Mouse (Mus musculus) C2C12 (cell line): ENCODE results near the gene Ctdspl2. TPM values are rescaled to one million over a fixed set of nuclear protein-coding genes. Genes with fewer than 3 reads are reported as not detected.

Experiments used
- H3K27me3 ChIP-seq: one replicate; pipeline ENCODE4 v1.6.1; 2011; ENCODE audit not compliant: control insufficient read depth, insufficient read depth, insufficient read length
- H3K36me3 ChIP-seq: one replicate; pipeline ENCODE4 v1.6.1; 2011; ENCODE audit not compliant: control insufficient read depth, insufficient read depth
- H3K4me3 ChIP-seq: one replicate; pipeline ENCODE4 v1.5.1; 2011; ENCODE audit warnings: mild to moderate bottlenecking, control low read depth; ENCODE audit not compliant: poor library complexity, insufficient read depth, severe bottlenecking
- H3K79me2 ChIP-seq: one replicate; pipeline ENCODE4 v1.6.1; 2011; ENCODE audit not compliant: control insufficient read depth, insufficient read depth
- H3K79me3 ChIP-seq: one replicate; pipeline ENCODE4 v1.6.1; 2011; ENCODE audit warnings: low read depth, control low read depth
- H3ac ChIP-seq: one replicate; pipeline ENCODE3; 2011; ENCODE audit warnings: low read depth; ENCODE audit not compliant: control insufficient read depth, insufficient read length
- CEBPB ChIP-seq: IDR thresholded peaks from one replicate; pipeline ENCODE4 v1.6.1; 2011; ENCODE audit warnings: low read depth, mild to moderate bottlenecking, control low read depth, moderate library complexity
- CTCF ChIP-seq: IDR thresholded peaks from one replicate; pipeline ENCODE4 v1.5.1; 2011; ENCODE audit not compliant: control insufficient read depth, insufficient read depth, insufficient read length
- FOSL1 ChIP-seq: IDR thresholded peaks from one replicate; pipeline ENCODE4 v1.8.0; 2011; ENCODE audit warnings: mild to moderate bottlenecking, low read length; ENCODE audit not compliant: poor library complexity, insufficient read depth, severe bottlenecking
- MAX ChIP-seq: IDR thresholded peaks from one replicate; pipeline ENCODE4 v1.6.1; 2011; ENCODE audit warnings: mild to moderate bottlenecking, control low read depth
- MYOD1 ChIP-seq: IDR thresholded peaks from one replicate; pipeline ENCODE4 v1.6.1; 2011; ENCODE audit warnings: low read depth; ENCODE audit not compliant: control insufficient read depth, insufficient read length
- MYOG ChIP-seq: IDR thresholded peaks from one replicate; pipeline ENCODE4 v1.6.1; 2011; ENCODE audit not compliant: control insufficient read depth, insufficient read length; ENCODE audit errors: extremely low read depth
- USF1 ChIP-seq: IDR thresholded peaks from one replicate; pipeline ENCODE4 v1.6.1; 2011; ENCODE audit warnings: low read depth, mild to moderate bottlenecking, control low read depth, moderate library complexity
- microRNA-seq: library from miRNA; unstranded; fragments of <30 nt; microRNA quantifications from one replicate; pipeline ENCODE4, GENCODE M21; 2019; ENCODE audit warnings: borderline microRNAs expressed
- polyA plus RNA-seq: library from polyadenylated mRNA; unstranded; fragments of >200 nt; fragmentation: generic; extraction: Trizol; gene quantifications from one replicate; pipeline ENCODE4 v1.2.1, GENCODE M21; 2012; ENCODE audit warnings: missing spikeins

Ctdspl2 gene
- polyA plus RNA-seq, 1 experiment, result 5.4 TPM

GRCm38 (mm10) chr2:122036064-122036463 is 80.3 kb downstream of the Ctdspl2 start:
- Histone ChIP-seq H3K79me2 (peaks cover 94% of the 10 kb centered on the region), H3K79me3 (peaks cover 84% of the 10 kb centered on the region), H3ac (no peak overlapping the region), H3K27me3 (no peaks in the 10 kb centered on the region), H3K4me3 (no peak overlapping the region), H3K36me3 (peaks cover 77% of the 10 kb centered on the region)
- no peak for TF ChIP-seq FOSL1
- no peak for TF ChIP-seq MAX
- no peak for TF ChIP-seq CEBPB
- TF ChIP-seq USF1, result no peak
- no peak for TF ChIP-seq MYOG

GRCm38 (mm10) chr2:122043926-122044325 is 88.1 kb downstream of the Ctdspl2 start:
- Histone ChIP-seq H3K36me3 (peaks cover 92% of the 10 kb centered on the region), H3K79me3 (peaks cover 28% of the 10 kb centered on the region)
- TF ChIP-seq USF1 (no peak), MYOD1 (no peak), MAX (no peak), FOSL1 (no peak), CTCF (no peak), CEBPB (no peak), MYOG (no peak)

DNA sequence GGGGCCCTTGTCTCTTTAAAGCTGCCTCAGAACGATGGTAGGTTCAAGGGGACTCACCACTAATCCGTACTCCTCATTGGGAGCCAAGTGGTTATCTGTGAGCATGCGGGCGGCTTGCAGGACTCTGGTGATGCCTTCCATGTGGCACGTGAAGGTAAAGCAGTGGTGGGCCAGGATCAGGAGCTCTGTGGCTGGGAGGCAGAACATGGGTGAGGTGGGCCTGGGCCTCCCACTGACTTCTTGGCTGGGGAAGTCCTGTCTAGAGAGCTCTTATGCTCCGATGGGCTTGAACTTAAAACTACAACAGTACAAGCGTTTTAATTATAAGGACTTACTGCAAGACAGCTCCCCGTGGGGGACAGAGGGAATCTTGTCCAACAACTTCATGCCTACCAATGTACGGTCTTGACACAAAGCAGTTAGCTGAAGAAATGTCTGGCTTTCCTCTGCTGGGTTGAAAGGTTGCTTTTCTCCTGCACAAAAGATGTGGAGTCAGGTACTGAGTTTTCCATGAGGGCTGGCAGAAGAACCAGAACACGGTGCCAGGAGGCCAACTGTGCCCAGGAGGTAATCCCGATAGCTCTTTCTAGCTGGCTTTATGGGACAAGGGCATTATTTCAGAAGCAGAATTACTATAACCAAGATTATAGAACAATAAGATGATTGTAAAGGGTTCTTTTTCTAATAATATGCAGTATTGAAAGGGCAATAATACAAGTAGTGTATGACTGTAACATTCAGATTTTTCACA is 103.7 kb downstream of the Ctdspl2 start:
- Histone ChIP-seq H3ac (no peak overlapping the region), H3K27me3 (no peaks in the 10 kb centered on the region), H3K79me3 (no peaks in the 10 kb centered on the region), H3K79me2 (no peaks in the 10 kb centered on the region), H3K36me3 (peaks cover 53% of the 10 kb centered on the region), H3K4me3 (no peak overlapping the region)
- no peak for TF ChIP-seq MYOG
- TF ChIP-seq MAX, result no peak
- no peak for TF ChIP-seq FOSL1
- no peak for TF ChIP-seq MYOD1
- no peak for TF ChIP-seq CEBPB
- TF ChIP-seq CTCF, result no peak
- no peak for TF ChIP-seq USF1

More at GRCm38 (mm10) chr2:122043926-122044325, 88.1 kb downstream of the Ctdspl2 start:
- Histone ChIP-seq H3K79me2 (peaks cover 68% of the 10 kb centered on the region), H3ac (no peak overlapping the region), H3K27me3 (no peaks in the 10 kb centered on the region), H3K4me3 (no peak overlapping the region)

Small RNA genes within 50 kb of the gene (microRNA-seq; reads per million reads assigned to microRNA genes)
- gene Gm47314, result not detected

Other genes starting within 250 kb of the Ctdspl2 start
- gene Frmd5, start 148.9 kb upstream of the Ctdspl2 start, polyA plus RNA-seq, result 0.51 TPM
- 5.0 TPM for gene Casc4, start 89.0 kb upstream of the Ctdspl2 start, polyA plus RNA-seq
- gene Mageb3, start 91 bp downstream of the Ctdspl2 start, polyA plus RNA-seq, result 0.22 TPM
- gene Eif3j1, start 72.5 kb downstream of the Ctdspl2 start, polyA plus RNA-seq, result 5.6 TPM
- 4.2 TPM for gene Spg11, start 162.4 kb downstream of the Ctdspl2 start, polyA plus RNA-seq
- gene B2m, start 191.7 kb downstream of the Ctdspl2 start, polyA plus RNA-seq, result 215 TPM
- 0.06 TPM for gene Trim69, start 204.7 kb downstream of the Ctdspl2 start, polyA plus RNA-seq
- not detected for gene Patl2, start 230.2 kb downstream of the Ctdspl2 start, polyA plus RNA-seq
- not detected for gene Terb2, start 230.3 kb downstream of the Ctdspl2 start, polyA plus RNA-seq